Mouse (Mus musculus) monocyte, adult 59 days (primary cell): ENCODE data around the gene Postn. TPM values are rescaled to one million over a fixed set of nuclear protein-coding genes. Genes with fewer than 3 reads are reported as not detected.

ENCODE experiments used
- total RNA-seq, 2 experiments: library from RNA; stranded (reverse); gene quantifications; one replicate each; pipeline ENCODE4 v1.2.4; 2023

Postn gene
- 10 to 100 TPM; 19.3 to 22.0 TPM for total RNA-seq

DNA sequence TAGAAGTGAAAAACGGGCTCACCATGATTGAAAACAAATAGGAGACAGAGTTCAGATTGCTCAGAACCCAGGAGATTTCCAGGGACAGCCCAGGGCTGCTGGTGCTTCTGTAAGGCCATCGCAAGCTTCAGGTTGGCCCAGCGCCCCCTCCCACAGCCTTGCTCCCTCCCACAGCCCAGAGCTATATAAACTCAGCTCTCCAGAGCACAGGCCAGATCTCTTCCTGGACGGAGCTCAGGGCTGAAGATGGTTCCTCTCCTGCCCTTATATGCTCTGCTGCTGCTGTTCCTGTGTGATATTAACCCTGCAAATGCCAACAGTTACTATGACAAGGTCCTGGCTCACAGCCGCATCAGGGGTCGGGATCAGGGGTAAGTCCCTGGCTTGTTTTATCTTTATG is at the start of gene Postn:
TSS of gene Postn (plus strand) at position 213 of the 400 bp plus-strand sequence.

Other genes with a start within 250 kb of the Postn start
- gene Trpc4, start 205.1 kb upstream of the Postn start, total RNA-seq, result not detected